Mouse (Mus musculus) small intestine, adult 2 months (tissue): ENCODE measurements at regions not wholly inside any gene's neighbourhood (a gene's known extent, or its start where the extent isn't known, plus 50 kb on each side); places are given as distances from the start of the nearest gene placed in this dataset.

Source experiments
- CTCF ChIP-seq: fragments of 200-500 bp; IDR thresholded peaks from 2 replicates; pipeline ENCODE4 v1.5.1; 2012; ENCODE audit warnings: low read depth, mild to moderate bottlenecking, control low read depth, inconsistent platforms, low read length, moderate library complexity, mixed read lengths; ENCODE audit not compliant: insufficient replicate concordance, insufficient read length; ENCODE audit errors: extremely low read depth
- POLR2A ChIP-seq: fragments of 200-500 bp; IDR thresholded peaks from 2 replicates; pipeline ENCODE4 v1.6.1; 2012; ENCODE audit warnings: low read depth, mild to moderate bottlenecking, control low read depth, inconsistent platforms, low read length, moderate library complexity

GRCm38 (mm10) chr6:143474396-143474795, 307.4 kb downstream of the Etnk1 start:
- TF ChIP-seq CTCF, result no peak
- no peak for TF ChIP-seq POLR2A
